Mouse (Mus musculus) thymus, adult 2 months (tissue): ENCODE measurements around the gene Rps19bp1.

Experiments used
- CTCF ChIP-seq: fragments of 200-500 bp; IDR thresholded peaks from 2 replicates; pipeline ENCODE4 v1.5.1; 2012; ENCODE audit warnings: mild to moderate bottlenecking, control low read depth, low read length, moderate library complexity, borderline replicate concordance; ENCODE audit not compliant: control insufficient read depth, poor library complexity, insufficient read depth; ENCODE audit errors: extremely low read depth
- POLR2A ChIP-seq: fragments of 200-500 bp; IDR thresholded peaks from 2 replicates; pipeline ENCODE4 v1.6.1; 2012; ENCODE audit warnings: mild to moderate bottlenecking, low read length, control low read depth, moderate library complexity; ENCODE audit not compliant: control insufficient read depth, poor library complexity, insufficient read depth; ENCODE audit errors: extremely low read depth

DNA sequence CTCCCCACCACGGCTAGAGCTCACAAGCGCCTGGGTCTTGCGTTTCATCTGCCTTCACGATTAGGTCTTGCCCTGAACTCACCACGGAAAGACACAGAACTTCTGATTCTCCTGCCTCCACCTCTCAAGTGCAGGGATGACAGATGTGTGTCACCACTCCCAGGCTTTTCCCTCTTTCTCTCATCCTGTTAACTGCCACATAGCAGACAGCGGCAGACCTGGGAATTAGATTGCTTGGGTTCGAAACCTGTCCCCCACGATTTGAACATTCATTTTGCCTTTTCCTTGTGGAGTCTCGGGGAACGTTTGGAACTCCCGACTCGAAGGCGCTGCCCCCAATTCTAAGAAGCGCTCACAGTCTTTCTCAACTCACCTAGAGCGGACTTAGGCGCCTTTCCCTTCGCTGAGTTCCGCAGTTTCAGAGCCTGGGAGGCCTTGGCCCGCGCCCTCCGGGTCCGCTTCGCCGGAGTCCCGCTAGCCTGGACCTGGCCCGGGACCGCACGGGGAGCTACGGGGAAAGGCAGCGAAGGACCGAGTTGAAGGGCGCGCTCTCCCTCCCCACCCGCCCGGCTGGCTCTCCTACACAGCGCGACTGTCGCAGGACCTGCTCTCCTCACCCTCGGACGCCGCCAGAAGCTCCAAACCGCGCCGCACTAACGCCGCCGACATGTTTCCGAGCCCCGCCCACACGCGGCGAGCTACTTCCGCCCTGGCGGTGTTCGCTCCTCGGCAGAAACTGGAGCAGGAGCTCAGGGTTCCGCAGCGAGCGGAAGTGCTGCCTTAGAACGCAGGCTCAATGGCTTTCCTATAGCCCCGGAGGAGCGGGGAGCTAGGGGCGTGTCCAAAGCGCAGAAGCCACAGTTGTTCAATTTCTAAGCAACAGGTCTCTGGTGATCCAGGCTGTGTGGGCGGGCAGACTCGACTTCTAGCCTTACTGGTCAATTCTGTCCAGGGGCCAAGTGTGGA is at the start of gene Rps19bp1:
- TF ChIP-seq CTCF, result no peak
- TF ChIP-seq POLR2A, result peak; percentile 53; the same call in 1 of the 2 replicates
